Mouse (Mus musculus): ENCODE data around the gene Marcksl1.

- TF ChIP-seq POLR2A (IDR thresholded peaks at IDR 0.05; ENCODE audit: borderline replicate concordance, extremely low read depth, low read depth, low read length), result no peak
- no peak for TF ChIP-seq CTCF (IDR thresholded peaks at IDR 0.05; ENCODE audit: insufficient read depth, low read length)
These were observed 510 bp downstream of the Marcksl1 start for GRCm38 (mm10) chr4:129513891-129514290.

Data from lung, adult 2 months (tissue).